ENCODE assay signal across 10 mouse cellular contexts in genomic region chr1:125996540-125996939, GRCm38 (mm10).
DNase-seq lines count a peak whose midpoint lies in the region; ATAC-seq lines count a peak whose summit lies in the region.
"Had no signal": no experiment of that assay in that cellular context is flagged by ENCODE, and none has a peak within 500 bp of the region (broad histone marks: within the 10 kb centered on the region; RNA-seq: fewer than 3 reads in every experiment).

No protein-coding gene starts in this region.

- DNase-seq in retina, postnatal 1 day, result peak; percentile 20
- no peak for DNase-seq in retina, embryonic 14.5 days (ENCODE audit: low spot score)
- peak; percentile 77 for DNase-seq in embryonic facial prominence, embryonic 14.5 days (ENCODE audit: low spot score)
- peak; percentile 33 for DNase-seq in limb, embryonic 10.5 days (ENCODE audit: low spot score)
- no peak for DNase-seq in thymus, adult 18-20 months
- DNase-seq in lung, postnatal 10 days, result no peak
- DNase-seq: spleen, adult 18-20 months; thymus, postnatal 36 days had no signal

- H3K4me2 ChIP-seq in embryonic facial prominence, embryonic 14.5 days (ENCODE audit: low read depth, low read length), result no peak overlapping the region
- no peak overlapping the region for H3K4me2 ChIP-seq in neural tube, embryonic 14.5 days (ENCODE audit: low read depth, low read length)
- H3K4me2 ChIP-seq: lung, embryonic 15.5 days had no signal

- H3K9me3 ChIP-seq in embryonic facial prominence, embryonic 14.5 days (ENCODE audit: control insufficient read depth, low read length), result no peaks in the 10 kb centered on the region
- H3K9me3 ChIP-seq in limb, embryonic 10.5 days (replicated peaks), result no peaks in the 10 kb centered on the region
- H3K9me3 ChIP-seq in neural tube, embryonic 14.5 days (ENCODE audit: control insufficient read depth, low read length), result no peaks in the 10 kb centered on the region
- H3K9me3 ChIP-seq: lung, embryonic 15.5 days had no signal

- H3K4me3 ChIP-seq in embryonic facial prominence, embryonic 14.5 days (ENCODE audit: low read depth, low read length), result no peak overlapping the region
- no peak overlapping the region for H3K4me3 ChIP-seq in limb, embryonic 10.5 days
- no peak overlapping the region for H3K4me3 ChIP-seq in neural tube, embryonic 14.5 days (ENCODE audit: low read depth, low read length)
- H3K4me3 ChIP-seq: lung, embryonic 15.5 days had no signal

- H3K27ac ChIP-seq in embryonic facial prominence, embryonic 14.5 days (replicated peaks; ENCODE audit: low read depth, low read length), result no peak overlapping the region
- no peak overlapping the region for H3K27ac ChIP-seq in limb, embryonic 10.5 days
- H3K27ac ChIP-seq in neural tube, embryonic 14.5 days (ENCODE audit: low read depth, low read length), result no peak overlapping the region
- H3K27ac ChIP-seq: lung, embryonic 15.5 days had no signal

- H3K9ac ChIP-seq in embryonic facial prominence, embryonic 14.5 days (ENCODE audit: low read depth, low read length), result no peak overlapping the region
- H3K9ac ChIP-seq in neural tube, embryonic 14.5 days (replicated peaks; ENCODE audit: low read depth, low read length), result no peak overlapping the region
- H3K9ac ChIP-seq: lung, embryonic 15.5 days had no signal

- H3K4me1 ChIP-seq in embryonic facial prominence, embryonic 14.5 days (ENCODE audit: control insufficient read depth, insufficient read depth, low read length), result peaks cover 4% of the 10 kb centered on the region; the same call in 1 of the 2 replicates
- peaks cover 12% of the 10 kb centered on the region for H3K4me1 ChIP-seq in limb, embryonic 10.5 days
- peaks cover 3% of the 10 kb centered on the region; the same call in 1 of the 2 replicates for H3K4me1 ChIP-seq in neural tube, embryonic 14.5 days (ENCODE audit: control insufficient read depth, insufficient read depth, low read length)
- H3K4me1 ChIP-seq: lung, embryonic 15.5 days had no signal

- no peaks in the 10 kb centered on the region for H3K27me3 ChIP-seq in embryonic facial prominence, embryonic 14.5 days (replicated peaks; ENCODE audit: control insufficient read depth, insufficient read depth, low read length)
- no peaks in the 10 kb centered on the region for H3K27me3 ChIP-seq in limb, embryonic 10.5 days (ENCODE audit: low read depth, poor library complexity, severe bottlenecking)
- no peaks in the 10 kb centered on the region for H3K27me3 ChIP-seq in neural tube, embryonic 14.5 days (ENCODE audit: control insufficient read depth, insufficient read depth, low read length)
- H3K27me3 ChIP-seq: lung, embryonic 15.5 days had no signal

- no peaks in the 10 kb centered on the region for H3K36me3 ChIP-seq in embryonic facial prominence, embryonic 14.5 days (ENCODE audit: control insufficient read depth, insufficient read depth, low read length)
- no peaks in the 10 kb centered on the region for H3K36me3 ChIP-seq in limb, embryonic 10.5 days
- H3K36me3 ChIP-seq in neural tube, embryonic 14.5 days (ENCODE audit: control insufficient read depth, insufficient read depth, low read length), result no peaks in the 10 kb centered on the region
- H3K36me3 ChIP-seq: lung, embryonic 15.5 days had no signal

- peak; percentile 71; the same call in 1 of the 2 replicates for ATAC-seq in embryonic facial prominence, embryonic 14.5 days (ENCODE audit: low read depth)
- ATAC-seq in neural tube, embryonic 14.5 days (ENCODE audit: low read depth), result peak; percentile 38; the same call in 1 of the 2 replicates

- 20% methylated on average over 3 of the region's 3 CpGs for WGBS in embryonic facial prominence, embryonic 14.5 days
- WGBS in limb, embryonic 10.5 days, result 37% methylated on average over 3 of the region's 3 CpGs
- 27% methylated on average over 3 of the region's 3 CpGs for WGBS in neural tube, embryonic 14.5 days

Comparison
In these comparisons a context has a peak if more than half of its experiments do, and no peak if none do; other contexts are left out.
1. DNase-seq: peak in retina, postnatal 1 day (single experiment), embryonic facial prominence, embryonic 14.5 days (single experiment) and limb, embryonic 10.5 days (single experiment); none in retina, embryonic 14.5 days (single experiment), thymus, adult 18-20 months (0 of 2) and lung, postnatal 10 days (single experiment).